Mouse (Mus musculus) gastrocnemius, postnatal 10 days (tissue): Measurements from ENCODE around the gene Rnf149. TPM values are rescaled to one million over a fixed set of nuclear protein-coding genes. Genes with fewer than 3 reads are reported as not detected.

Experiments used
- DNase-seq: peaks from one replicate; pipeline ENCODE4 v3.0.0; 2021; ENCODE audit warnings: mixed read lengths
- total RNA-seq, 2 experiments: library from RNA; stranded (reverse); gene quantifications; 2 replicates each; pipeline ENCODE4 v1.2.3; 2021

The Rnf149 gene
- total RNA-seq, 2 experiments from 2014 or later: 9.3 to 11.2 TPM

- no peak for DNase-seq
Observed at GRCm38 (mm10) chr1:39528319-39528718, 48.9 kb downstream of the Rnf149 start.

GRCm38 (mm10) chr1:39527432-39527831 lies 49.8 kb downstream of the Rnf149 start:
- peak; percentile 87 for DNase-seq

- DNase-seq: no peak
Observed at GRCm38 (mm10) chr1:39526371-39527167, 50.6 kb downstream of the Rnf149 start.

- DNase-seq: no peak
Observed at GRCm38 (mm10) chr1:39525763-39526162, 51.4 kb downstream of the Rnf149 start.

- DNase-seq: no peak
Observed at GRCm38 (mm10) chr1:39522519-39522918, 54.7 kb downstream of the Rnf149 start.

GRCm38 (mm10) chr1:39521326-39521725 lies 55.9 kb downstream of the Rnf149 start:
- no peak for DNase-seq

GRCm38 (mm10) chr1:39515303-39515991 lies 61.8 kb downstream of the Rnf149 start:
- peak; percentile 31 for DNase-seq

GRCm38 (mm10) chr1:39512183-39512582 lies 65.0 kb downstream of the Rnf149 start:
- DNase-seq: no peak

- no peak for DNase-seq
Observed at GRCm38 (mm10) chr1:39511775-39512174, 65.4 kb downstream of the Rnf149 start.

- DNase-seq: no peak
Observed at GRCm38 (mm10) chr1:39505600-39505999, 71.6 kb downstream of the Rnf149 start.

- no peak for DNase-seq
Observed at GRCm38 (mm10) chr1:39504261-39504660, 72.9 kb downstream of the Rnf149 start.

GRCm38 (mm10) chr1:39502817-39503633 lies 74.2 kb downstream of the Rnf149 start:
- no peak for DNase-seq

Other genes with a start within 250 kb of the Rnf149 start
- 100 to 1,000 TPM; 882 to 915 TPM for gene Rpl31, start 209.6 kb downstream of the Rnf149 start, total RNA-seq
- gene Tbc1d8, start 98.7 kb downstream of the Rnf149 start, total RNA-seq: 10 to 100 TPM in 1 of 2 experiments, 1 to 10 TPM in 1; 10.0 to 13.0 TPM
- gene Cnot11, start 42.4 kb downstream of the Rnf149 start, total RNA-seq: 10 to 100 TPM; 19.2 to 19.6 TPM
- under 1 TPM; 0.14 to 0.18 TPM for gene Creg2, start 74.1 kb upstream of the Rnf149 start, total RNA-seq
- gene Rfx8, start 143.6 kb upstream of the Rnf149 start, total RNA-seq: under 1 TPM; 0.25 to 0.45 TPM
- 1 to 10 TPM in 1 of 2 experiments, under 1 TPM in 1; 0.95 to 2.3 TPM for gene Gm3646, start 227.9 kb upstream of the Rnf149 start, total RNA-seq